Mouse (Mus musculus) testis, adult 2 months (tissue): ENCODE measurements around the gene Dot1l. TPM values are rescaled to one million over a fixed set of nuclear protein-coding genes. Genes with fewer than 3 reads are reported as not detected.

Experiments used
- H3K27ac ChIP-seq: fragments of 200-500 bp; 2 replicates; pipeline ENCODE4 v1.5.1; 2012; ENCODE audit warnings: low read depth, low read length; ENCODE audit not compliant: control insufficient read depth, insufficient read depth
- H3K27me3 ChIP-seq: fragments of 200-500 bp; 2 replicates; pipeline ENCODE4 v1.6.1; 2012; ENCODE audit warnings: mild to moderate bottlenecking, low read length, moderate library complexity; ENCODE audit not compliant: control insufficient read depth, insufficient read depth
- H3K36me3 ChIP-seq: fragments of 200-500 bp; 2 replicates; pipeline ENCODE4 v1.6.1; 2012; ENCODE audit warnings: mild to moderate bottlenecking, low read length; ENCODE audit not compliant: control insufficient read depth, insufficient read depth
- H3K4me1 ChIP-seq: fragments of 200-500 bp; 2 replicates; pipeline ENCODE4 v1.6.1; 2012; ENCODE audit warnings: low read length; ENCODE audit not compliant: control insufficient read depth, insufficient read depth
- H3K4me3 ChIP-seq: fragments of 200-500 bp; 2 replicates; pipeline ENCODE4 v1.5.1; 2012; ENCODE audit warnings: low read depth, mild to moderate bottlenecking, low read length, moderate library complexity, mixed read lengths; ENCODE audit not compliant: control insufficient read depth
- CTCF ChIP-seq: fragments of 200-500 bp; IDR thresholded peaks from 2 replicates; pipeline ENCODE4 v1.5.1; 2012; ENCODE audit warnings: low read depth, mild to moderate bottlenecking, inconsistent platforms, low read length, moderate library complexity; ENCODE audit not compliant: control insufficient read depth, insufficient read depth, insufficient replicate concordance
- POLR2A ChIP-seq: fragments of 200-500 bp; IDR thresholded peaks from 2 replicates; pipeline ENCODE4 v1.6.1; 2012; ENCODE audit warnings: low read depth, mild to moderate bottlenecking, inconsistent platforms, low read length, moderate library complexity; ENCODE audit not compliant: control insufficient read depth
- polyA plus RNA-seq: library from polyadenylated mRNA; depleted of rRNA; stranded (reverse); fragments of >200 nt; gene quantifications from 2 replicates; pipeline ENCODE4 v1.2.3, GENCODE M21; 2012

The Dot1l gene
- polyA plus RNA-seq, 1 experiment = 189 TPM

- Histone ChIP-seq H3K27ac (no peak overlapping the region), H3K27me3 (no peaks in the 10 kb centered on the region), H3K36me3 (no peaks in the 10 kb centered on the region), H3K4me1 (peaks cover 2% of the 10 kb centered on the region; the same call in 1 of the 2 replicates), H3K4me3 (peak overlapping the region; percentile 96)
- TF ChIP-seq POLR2A (no peak), CTCF (no peak)
Measured at GRCm38 (mm10) chr10:80741146-80741545, 13.9 kb upstream of the Dot1l start.

- peak overlapping the region; percentile 72 for H3K27ac ChIP-seq
- TF ChIP-seq CTCF (no peak), POLR2A (no peak)
- H3K4me1 ChIP-seq = peaks cover 2% of the 10 kb centered on the region; the same call in 1 of the 2 replicates
- H3K27me3 ChIP-seq = no peaks in the 10 kb centered on the region
- peak overlapping the region; percentile 96 for H3K4me3 ChIP-seq
- no peaks in the 10 kb centered on the region for H3K36me3 ChIP-seq
Measured at GRCm38 (mm10) chr10:80741634-80742179, 13.3 kb upstream of the Dot1l start.

- peak within 1 kb of the TSS; percentile 96 for H3K4me3 ChIP-seq
- no peaks in the 10 kb centered on the region for H3K27me3 ChIP-seq
- peaks cover 2% of the 10 kb centered on the region; the same call in 1 of the 2 replicates for H3K4me1 ChIP-seq
- peak within 1 kb of the TSS; percentile 72 for H3K27ac ChIP-seq
- H3K36me3 ChIP-seq = no peaks in the 10 kb centered on the region
- TF ChIP-seq CTCF (no peak), POLR2A (peak; percentile 85)
Measured at GRCm38 (mm10) chr10:80742180-80742978, 12.6 kb upstream of the Dot1l start, which contains the start of gene Ap3d1. Gene Ap3d1, minus strand, starts transcription at chr10:80742264.

- Histone ChIP-seq H3K4me1 (peaks cover 2% of the 10 kb centered on the region; the same call in 1 of the 2 replicates), H3K36me3 (no peaks in the 10 kb centered on the region), H3K4me3 (no peak overlapping the region), H3K27me3 (no peaks in the 10 kb centered on the region), H3K27ac (no peak overlapping the region)
- TF ChIP-seq CTCF = no peak
- no peak for TF ChIP-seq POLR2A
Measured at GRCm38 (mm10) chr10:80744262-80744661, 10.7 kb upstream of the Dot1l start.

- Histone ChIP-seq H3K27ac (no peak overlapping the region), H3K36me3 (no peaks in the 10 kb centered on the region), H3K4me3 (no peak overlapping the region), H3K4me1 (peaks cover 9% of the 10 kb centered on the region), H3K27me3 (no peaks in the 10 kb centered on the region)
- TF ChIP-seq POLR2A (no peak), CTCF (peak; percentile 90; the same call in 1 of the 2 replicates)
Measured at GRCm38 (mm10) chr10:80747410-80747809, 7.6 kb upstream of the Dot1l start.

- no peak overlapping the region for H3K4me3 ChIP-seq
- TF ChIP-seq CTCF = no peak
- no peaks in the 10 kb centered on the region for H3K36me3 ChIP-seq
- H3K27me3 ChIP-seq = no peaks in the 10 kb centered on the region
- H3K4me1 ChIP-seq = peaks cover 11% of the 10 kb centered on the region
- no peak overlapping the region for H3K27ac ChIP-seq
Measured at GRCm38 (mm10) chr10:80748609-80749008, 6.4 kb upstream of the Dot1l start.

GRCm38 (mm10) chr10:80751188-80751832 lies 3.7 kb upstream of the Dot1l start:
- peaks cover 19% of the 10 kb centered on the region for H3K4me1 ChIP-seq
- H3K27me3 ChIP-seq = no peaks in the 10 kb centered on the region
- no peak overlapping the region for H3K4me3 ChIP-seq
- H3K27ac ChIP-seq = no peak overlapping the region
- TF ChIP-seq POLR2A (no peak), CTCF (no peak)
- H3K36me3 ChIP-seq = no peaks in the 10 kb centered on the region
